Mouse (Mus musculus) c-Kit-positive CD71-positive TER-119-negative erythroid progenitor cells, embryonic 14.5 days (primary cell): ENCODE results near the gene Elf4.
A peak's percentile ranks its signal among the peaks of the same experiment; 100 is the strongest.
"Not testable (repeated sequence)": the region's sequence is repeated elsewhere in the genome, so short reads cannot be mapped to it uniquely, and the experiment has no call there.

Experiments used
- DNase-seq: peaks from one replicate; pipeline ENCODE4 v3.0.0-alpha.2; 2013; ENCODE audit warnings: low read depth

Gene Elf4

GRCm38 (mm10) chrX:48436082-48436481 is 26.9 kb downstream of the Elf4 start:
- not testable (repeated sequence) for DNase-seq

GRCm38 (mm10) chrX:48435477-48435900 is 27.4 kb downstream of the Elf4 start:
- no peak for DNase-seq

GRCm38 (mm10) chrX:48434251-48434650 is 28.7 kb downstream of the Elf4 start:
- DNase-seq = no peak

GRCm38 (mm10) chrX:48433527-48433899 is 29.4 kb downstream of the Elf4 start:
- no peak for DNase-seq

- DNase-seq = no peak
These were observed 30.1 kb downstream of the Elf4 start for GRCm38 (mm10) chrX:48432599-48433526.

GRCm38 (mm10) chrX:48429538-48429937 is 33.4 kb downstream of the Elf4 start:
- DNase-seq = no peak

GRCm38 (mm10) chrX:48429100-48429499 is 33.8 kb downstream of the Elf4 start:
- DNase-seq = no peak

GRCm38 (mm10) chrX:48428642-48429041 is 34.3 kb downstream of the Elf4 start:
- no peak for DNase-seq

- DNase-seq = no peak
These were observed 34.7 kb downstream of the Elf4 start for GRCm38 (mm10) chrX:48428241-48428640.

GRCm38 (mm10) chrX:48425280-48425679 is 37.7 kb downstream of the Elf4 start:
- no peak for DNase-seq

- DNase-seq = no peak
These were observed 38.3 kb downstream of the Elf4 start for GRCm38 (mm10) chrX:48424583-48424982.

- DNase-seq = no peak
These were observed 39.3 kb downstream of the Elf4 start for GRCm38 (mm10) chrX:48423671-48424070.

GRCm38 (mm10) chrX:48422986-48423385 is 39.9 kb downstream of the Elf4 start:
- peak; percentile 62 for DNase-seq

GRCm38 (mm10) chrX:48418417-48418816 is 44.5 kb downstream of the Elf4 start:
- no peak for DNase-seq

- DNase-seq = no peak
These were observed 48.6 kb downstream of the Elf4 start for GRCm38 (mm10) chrX:48414291-48414690.

- no peak for DNase-seq
These were observed 50.3 kb downstream of the Elf4 start for GRCm38 (mm10) chrX:48412629-48413028.

- DNase-seq = no peak
These were observed 52.5 kb downstream of the Elf4 start for GRCm38 (mm10) chrX:48410388-48410776.

GRCm38 (mm10) chrX:48409611-48410387 is 53.1 kb downstream of the Elf4 start:
- peak; percentile 70 for DNase-seq

GRCm38 (mm10) chrX:48405141-48405540 is 57.8 kb downstream of the Elf4 start:
- no peak for DNase-seq

- DNase-seq = no peak
These were observed 62.9 kb downstream of the Elf4 start for GRCm38 (mm10) chrX:48399994-48400393.

GRCm38 (mm10) chrX:48389380-48389779 is 73.6 kb downstream of the Elf4 start:
- no peak for DNase-seq

- no peak for DNase-seq
These were observed 77.0 kb downstream of the Elf4 start for GRCm38 (mm10) chrX:48385927-48386326.

- DNase-seq = peak; percentile 9
These were observed 79.3 kb downstream of the Elf4 start for GRCm38 (mm10) chrX:48383643-48384042.
